Mouse (Mus musculus) thymus, postnatal 36 days (tissue): Measurements from ENCODE around the gene Elob.
A peak's percentile ranks its signal among the peaks of the same experiment; 100 is the strongest.

Source experiments
- DNase-seq, 2 experiments: peaks; one replicate each; pipeline ENCODE4 v3.0.0; 2022; ENCODE audit warnings: mixed read lengths in 2 of 2

Gene Elob

DNA sequence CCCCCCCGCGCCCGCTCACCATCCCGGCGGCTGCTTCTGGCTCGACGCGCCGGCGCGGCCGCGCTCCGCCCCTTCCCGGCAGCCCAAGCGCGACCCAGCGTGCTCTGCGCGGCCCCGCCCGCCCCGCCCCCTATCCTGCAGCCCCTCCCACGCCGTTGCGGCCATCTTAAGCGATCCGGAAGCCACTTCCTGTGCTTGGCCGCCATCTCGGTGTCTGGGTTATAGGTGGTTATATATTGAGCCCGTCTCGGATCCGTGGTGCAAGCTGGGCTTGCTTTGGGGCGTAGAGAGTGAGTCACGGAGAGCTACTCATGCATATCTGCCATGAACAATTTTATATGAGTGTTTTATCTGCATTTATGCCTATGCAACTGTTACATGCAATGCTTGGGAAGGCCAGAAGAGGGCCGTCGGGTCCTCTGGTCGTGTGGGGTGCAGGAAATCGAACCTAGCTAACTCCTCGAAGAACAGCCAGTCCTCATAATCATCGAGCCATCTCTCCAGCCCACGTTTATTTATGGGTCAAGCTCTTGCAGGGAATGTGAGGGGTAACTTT is at the start of gene Elob:
Gene Elob, minus strand, starts transcription at position 73 of the 556 bp plus-strand sequence.
- DNase-seq = peak; percentile 82 to 87

DNA sequence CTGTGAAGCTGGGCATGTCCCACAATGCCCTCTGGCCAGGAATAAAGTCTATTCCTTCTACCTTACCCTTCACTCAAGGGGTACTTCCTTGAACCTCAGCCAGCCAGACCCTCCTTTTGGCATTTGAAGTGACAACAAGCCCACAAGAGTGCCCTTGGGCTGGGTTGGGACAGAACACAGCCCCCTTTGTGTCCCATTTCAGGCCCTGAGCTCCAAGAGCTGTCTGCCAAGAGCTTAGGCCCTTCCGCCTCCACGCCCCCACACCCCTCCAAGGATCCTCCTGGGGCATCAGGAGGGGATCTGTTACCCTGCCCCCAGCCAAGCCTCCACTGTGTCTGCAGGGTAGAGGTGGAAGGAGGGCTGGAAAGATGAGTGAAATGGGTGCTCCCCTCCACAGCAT is 48.2 kb upstream of the Elob start:
- DNase-seq = no peak

DNA sequence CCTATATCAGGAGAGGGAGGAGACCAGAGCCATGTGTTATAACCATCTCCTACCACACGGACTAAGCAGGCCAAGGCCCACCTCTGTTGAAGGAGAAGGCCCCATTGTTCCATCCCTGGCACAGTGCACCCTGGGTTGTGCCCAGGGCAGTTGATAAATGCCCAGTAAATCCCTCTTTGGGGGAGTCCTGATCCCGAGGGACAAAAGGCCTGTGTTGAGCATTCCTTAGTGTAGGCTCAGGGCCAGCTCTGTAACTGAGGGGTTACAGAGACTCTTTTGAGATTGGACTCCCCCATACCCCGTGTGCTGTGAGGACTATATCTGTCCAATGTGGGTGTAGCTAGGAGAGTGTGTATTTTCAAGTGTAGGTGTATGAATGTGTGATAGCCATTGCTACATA is 47.8 kb upstream of the Elob start:
- no peak for DNase-seq

DNA sequence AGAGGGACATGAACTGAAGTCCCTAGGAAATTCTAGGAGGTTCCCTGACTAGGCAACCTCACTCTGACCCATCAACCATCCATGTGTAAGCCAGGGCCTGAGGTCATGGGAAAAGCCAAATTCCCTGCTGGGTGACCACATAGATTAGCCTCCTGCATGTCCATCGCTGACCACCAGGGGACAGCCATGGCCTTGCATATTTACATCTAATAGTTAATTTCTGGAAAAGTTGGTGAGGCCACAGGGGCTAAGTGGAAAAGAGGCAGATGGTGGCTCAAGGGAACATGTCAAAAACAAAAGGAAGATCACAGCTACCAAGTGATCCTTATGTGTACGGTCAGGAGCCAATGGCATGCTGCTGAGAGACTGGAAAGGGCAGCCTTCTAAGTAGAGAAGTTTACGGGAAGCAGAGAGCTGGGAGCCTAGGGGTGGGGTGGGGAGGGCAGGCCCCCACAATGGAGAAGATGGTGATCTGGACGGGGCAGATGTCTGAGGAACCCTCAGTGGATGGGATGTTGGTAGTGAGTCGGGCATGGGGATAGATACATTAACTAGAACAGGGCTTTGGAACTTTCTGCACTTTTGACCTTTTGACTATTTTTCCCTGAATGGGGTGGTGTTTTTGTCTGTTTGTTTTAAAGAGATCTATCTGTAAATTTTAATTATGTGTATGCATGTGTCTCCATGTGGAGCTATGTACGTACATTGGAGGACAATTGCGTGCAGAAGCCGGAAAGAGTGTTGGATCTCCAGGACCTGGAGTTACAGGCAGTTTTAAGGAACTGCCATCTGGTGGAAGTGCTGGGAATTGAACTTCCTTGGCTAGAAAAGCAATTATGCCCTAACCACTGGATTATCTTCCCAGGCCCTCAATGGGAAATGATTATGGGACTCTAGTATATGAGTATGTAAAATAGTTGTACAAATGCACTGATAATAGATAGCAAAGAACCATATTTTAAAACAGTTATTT is 45.2 kb upstream of the Elob start:
- DNase-seq = no peak

DNA sequence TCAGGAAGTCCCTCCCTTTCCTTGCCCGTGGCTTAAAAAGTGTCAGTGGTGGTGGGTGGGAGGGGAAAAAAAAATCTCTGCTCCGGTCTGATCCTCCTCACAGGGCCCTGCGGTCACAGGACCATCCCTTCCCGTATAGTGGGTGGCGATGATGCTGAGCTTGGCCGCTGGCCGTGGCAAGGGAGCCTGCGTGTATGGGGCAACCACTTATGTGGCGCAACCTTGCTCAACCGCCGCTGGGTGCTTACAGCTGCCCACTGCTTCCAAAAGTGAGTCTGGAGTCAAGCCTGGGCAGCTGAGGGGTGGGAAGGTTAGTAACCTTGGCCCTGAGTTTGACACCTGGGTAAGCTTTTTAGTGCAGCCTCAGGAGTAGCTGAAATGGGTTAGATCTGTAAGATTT is 39.6 kb upstream of the Elob start:
- no peak for DNase-seq

DNA sequence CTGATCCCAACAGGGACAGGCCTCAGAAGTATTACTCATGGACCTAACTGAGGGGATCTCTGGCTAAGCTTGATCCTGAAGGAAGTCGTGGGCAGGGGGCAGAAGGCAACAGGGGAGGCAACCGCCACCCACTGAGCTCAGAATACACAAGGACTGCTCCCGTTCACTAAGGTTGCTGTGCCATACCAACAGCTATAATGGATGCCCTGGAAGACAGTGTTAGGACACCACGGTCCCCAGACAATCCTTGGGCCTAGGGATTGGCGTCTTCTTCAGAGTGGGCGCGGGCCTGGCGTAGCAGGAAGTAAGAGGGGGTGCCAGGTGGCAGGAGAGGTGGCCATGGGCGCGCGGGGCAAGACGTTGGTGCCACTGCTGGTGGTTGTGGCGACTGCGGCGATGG is 38.8 kb upstream of the Elob start, which contains the start of gene Prss21:
Gene Prss21, plus strand, starts transcription at position 301 of the 400 bp plus-strand sequence.
- DNase-seq = no peak

DNA sequence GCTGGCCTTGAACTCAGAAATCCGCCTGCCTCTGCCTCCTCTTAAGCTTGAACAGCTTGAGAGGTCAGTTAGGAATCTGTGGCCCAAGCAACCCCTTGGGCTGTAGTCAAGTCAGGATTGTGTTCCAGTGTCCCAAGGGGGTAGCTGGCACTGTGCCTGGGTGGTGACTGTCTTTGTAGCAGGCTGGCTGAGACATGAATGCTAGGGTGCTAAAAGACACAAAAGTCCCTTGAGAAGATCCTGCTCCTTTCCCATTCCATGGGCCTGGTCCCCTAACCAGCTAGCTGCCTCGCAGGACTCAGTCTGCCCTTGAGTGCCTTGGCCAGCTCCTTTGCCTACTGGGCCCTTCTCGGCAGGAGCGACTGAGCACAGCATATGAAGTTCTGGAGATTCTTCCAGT is 34.0 kb upstream of the Elob start:
- no peak for DNase-seq

DNA sequence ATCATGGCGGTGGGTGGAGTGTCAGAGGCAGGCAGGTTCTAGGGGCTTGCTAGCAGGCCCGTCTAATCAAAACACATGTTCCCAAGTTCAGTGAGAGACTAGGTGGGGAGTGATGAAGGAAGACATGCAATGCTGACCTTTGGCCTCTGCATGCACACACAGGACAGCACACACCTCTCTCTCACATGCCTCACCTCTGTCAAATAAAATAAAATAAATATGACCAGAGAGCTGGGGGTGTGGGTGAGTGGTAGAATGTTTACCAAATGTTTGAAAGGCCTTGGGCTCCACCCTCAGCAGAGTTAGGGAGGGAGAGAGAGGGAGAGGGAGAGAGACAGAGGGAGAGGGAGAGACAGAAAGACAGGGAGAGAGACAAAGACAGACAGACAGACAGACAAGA is 29.0 kb upstream of the Elob start:
- DNase-seq = no peak

DNA sequence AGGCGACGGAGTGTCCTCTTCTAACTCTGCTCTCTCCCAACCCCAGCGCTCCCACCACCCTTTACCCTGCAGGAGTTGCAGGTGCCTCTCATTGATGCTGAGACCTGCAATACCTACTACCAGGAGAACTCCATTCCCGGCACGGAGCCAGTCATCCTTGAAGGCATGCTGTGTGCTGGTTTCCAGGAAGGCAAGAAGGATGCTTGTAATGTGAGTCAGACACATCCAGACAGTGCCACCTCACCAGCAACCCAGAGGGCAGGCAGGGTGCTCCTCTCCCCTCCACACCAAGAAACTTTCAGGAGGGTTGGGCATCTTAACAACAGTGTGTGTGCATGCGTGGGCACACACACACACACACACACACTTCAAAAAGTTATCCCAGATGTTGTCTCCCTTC is 28.3 kb upstream of the Elob start:
- no peak for DNase-seq

DNA sequence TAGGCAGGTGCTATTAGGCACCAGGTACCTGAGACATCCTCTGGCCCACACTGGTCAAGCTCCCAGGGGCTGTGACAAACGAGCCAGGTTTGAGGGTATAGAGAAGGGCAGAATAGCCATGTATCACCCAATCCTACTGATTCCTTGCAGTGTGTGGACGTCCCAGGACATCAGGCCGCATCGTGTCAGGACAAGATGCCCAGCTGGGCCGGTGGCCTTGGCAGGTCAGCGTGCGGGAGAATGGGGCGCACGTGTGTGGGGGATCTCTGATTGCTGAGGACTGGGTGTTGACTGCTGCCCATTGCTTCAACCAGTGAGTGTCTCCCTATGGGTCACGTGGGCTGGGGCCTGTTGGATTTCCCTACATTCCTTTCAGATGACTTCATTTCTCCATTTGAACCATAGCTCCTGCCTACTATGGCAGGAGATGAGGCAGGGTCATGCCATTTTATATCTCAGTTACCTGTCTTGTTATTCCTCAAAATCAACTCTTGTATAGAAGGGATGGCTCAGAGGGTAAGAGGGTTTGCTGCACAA is 25.4 kb upstream of the Elob start:
- no peak for DNase-seq

DNA sequence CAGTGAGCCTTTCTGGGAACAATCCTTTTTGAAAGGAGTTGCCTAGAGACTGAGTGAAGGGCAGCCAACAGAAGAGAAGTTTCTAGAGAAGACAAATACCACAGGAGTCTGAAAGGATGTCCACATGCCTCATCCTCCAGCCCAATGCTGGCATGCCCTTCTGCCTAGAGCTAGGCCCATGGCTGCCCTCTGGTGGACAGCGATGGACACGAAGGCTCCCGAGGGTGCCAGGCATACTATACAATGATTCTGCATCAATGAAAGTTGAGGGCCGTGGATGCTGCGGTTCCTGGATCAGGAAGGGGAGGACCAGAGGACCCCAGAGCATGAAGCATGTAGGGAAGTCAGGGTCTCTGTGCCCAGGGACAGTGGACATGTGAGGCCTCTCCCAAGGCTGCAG is 24.4 kb upstream of the Elob start:
- DNase-seq = peak; percentile 60 to 65

DNA sequence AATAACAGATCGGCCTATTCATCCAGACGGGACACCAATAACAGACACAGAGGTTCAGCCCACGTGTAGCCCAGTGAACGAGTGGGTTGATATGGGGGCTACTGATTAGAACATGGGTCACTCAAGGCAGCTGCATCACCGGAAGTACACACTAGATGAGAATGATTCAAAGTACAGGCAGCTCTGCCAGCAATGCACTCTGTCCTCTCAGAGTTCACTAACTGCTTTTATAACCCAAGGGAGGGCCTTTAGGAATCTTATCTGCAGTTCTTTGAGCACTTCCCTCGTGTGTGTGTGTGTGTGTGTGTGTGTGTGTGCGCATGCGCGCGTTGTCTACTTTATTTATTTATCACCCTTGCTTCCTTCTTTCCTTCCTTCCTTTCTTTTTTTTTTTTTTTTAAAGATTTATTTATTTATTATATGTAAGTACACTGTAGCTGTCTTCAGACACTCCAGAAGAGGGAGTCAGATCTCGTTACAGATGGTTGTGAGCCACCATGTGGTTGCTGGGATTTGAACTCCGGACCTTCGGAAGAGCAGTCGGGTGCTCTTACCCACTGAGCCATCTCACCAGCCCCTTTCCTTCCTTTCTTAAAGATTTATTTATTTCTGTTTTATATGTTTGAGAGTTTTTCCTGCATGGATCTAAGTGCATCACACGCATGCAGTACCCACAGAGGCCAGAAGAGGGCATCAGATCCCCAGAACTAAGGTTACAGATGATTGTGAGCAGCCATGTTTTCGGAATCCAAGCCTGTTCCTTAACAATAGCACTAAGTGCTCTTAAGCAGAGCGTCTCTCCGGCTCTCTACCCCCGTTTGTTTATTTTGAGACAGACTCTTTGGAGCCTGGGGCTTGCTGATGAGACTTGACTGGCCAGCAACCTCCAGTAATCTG is 22.2 kb upstream of the Elob start:
- peak; percentile 44 to 61 for DNase-seq

DNA sequence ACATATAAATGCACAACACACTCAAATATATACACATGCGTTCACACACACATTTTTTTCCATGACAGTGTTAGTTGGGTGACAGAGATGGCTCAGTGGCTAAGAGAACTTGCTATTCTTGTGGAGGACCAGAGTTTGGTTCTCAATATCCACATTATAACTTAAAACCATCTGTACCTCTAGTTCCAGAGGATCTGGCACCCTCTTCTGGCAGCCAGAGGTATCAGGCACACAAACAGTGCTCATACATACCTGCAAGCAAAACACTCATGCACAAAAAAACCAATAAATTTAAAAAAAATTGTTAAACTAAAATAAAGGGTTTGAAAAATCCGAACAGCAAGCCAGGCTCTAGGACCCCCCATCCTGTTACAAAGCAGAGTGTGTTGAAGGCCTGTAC is 21.1 kb upstream of the Elob start:
- DNase-seq = no peak

DNA sequence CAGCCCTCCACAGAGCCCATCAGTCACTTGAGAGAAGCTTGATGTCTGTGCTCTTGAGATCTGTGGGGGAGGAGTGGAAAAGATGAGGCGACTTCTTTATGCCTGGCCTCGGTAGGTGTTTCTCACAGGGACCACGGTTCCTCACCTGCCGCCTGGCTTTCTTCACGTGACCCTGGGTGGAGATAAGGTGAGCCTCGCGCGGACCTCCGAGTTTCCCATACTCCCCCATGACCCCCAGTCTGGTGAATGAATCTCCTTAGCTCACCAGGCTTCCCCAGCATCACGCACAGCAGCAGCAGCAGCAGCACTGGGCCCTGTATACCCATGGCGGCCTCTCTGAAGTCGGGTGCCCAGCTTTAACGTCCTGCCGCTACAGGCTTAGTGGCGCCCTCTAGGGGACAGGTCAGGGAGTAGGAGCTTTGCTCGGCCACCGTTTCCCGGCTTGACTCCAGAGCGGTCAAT is 14.9 kb upstream of the Elob start, which contains the start of the genes Prss32 and Prss41:
Gene Prss32, plus strand, starts transcription at position 44 of the 462 bp plus-strand sequence.
Gene Prss41, minus strand, starts transcription at position 361 of the 462 bp plus-strand sequence.
- DNase-seq = peak; percentile 61

DNA sequence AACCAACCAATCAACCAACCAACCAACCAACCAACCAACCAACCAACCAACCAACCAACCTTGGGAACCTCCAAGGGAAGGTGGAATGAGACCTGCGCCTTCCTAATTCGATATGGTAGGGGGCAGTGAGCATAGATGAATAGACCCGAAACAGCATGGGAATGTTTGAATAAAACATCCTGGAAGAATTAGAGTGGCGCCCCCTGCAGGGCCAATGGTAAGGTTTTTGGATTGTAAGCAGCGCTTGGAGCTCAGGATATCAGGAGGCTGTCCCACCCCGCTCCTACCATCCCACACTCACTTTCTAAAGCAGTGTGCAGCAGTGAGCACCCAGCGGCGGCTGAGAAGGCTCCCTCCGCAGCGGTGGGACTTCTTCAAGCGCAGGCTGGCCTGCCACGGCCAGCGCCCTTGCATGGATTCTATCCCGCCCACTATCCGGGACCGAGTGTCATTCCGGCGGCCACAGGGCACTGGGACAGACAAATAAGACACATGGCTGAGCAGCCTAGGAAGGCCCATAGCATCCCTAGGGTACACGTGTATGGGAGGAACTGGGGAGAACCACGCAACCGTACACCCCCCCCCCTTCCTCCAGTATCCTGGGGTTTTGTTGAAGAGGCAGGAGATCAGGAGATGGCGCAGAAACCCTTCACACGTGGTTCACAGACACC is 14.3 kb upstream of the Elob start:
- no peak for DNase-seq

DNA sequence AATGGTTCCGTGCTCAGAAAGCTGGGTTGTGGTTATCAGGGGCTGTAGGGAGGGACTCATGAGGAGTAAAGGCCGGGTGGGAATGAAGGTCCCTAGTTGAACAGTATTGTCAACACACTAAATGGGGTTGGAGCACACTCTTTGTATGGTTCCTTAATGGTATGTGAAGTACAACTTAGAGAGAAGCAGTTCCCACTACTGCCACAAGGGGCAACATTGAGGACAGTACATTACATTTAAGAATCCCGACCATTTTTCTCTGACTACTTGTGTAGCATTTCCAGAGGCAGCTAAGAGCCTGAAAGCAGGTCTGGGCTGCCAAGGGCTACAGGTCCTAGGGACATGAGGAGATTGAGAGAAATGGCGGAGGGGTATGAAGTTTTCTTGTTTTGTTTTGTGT is 12.2 kb upstream of the Elob start:
- peak; percentile 41 to 60 for DNase-seq

DNA sequence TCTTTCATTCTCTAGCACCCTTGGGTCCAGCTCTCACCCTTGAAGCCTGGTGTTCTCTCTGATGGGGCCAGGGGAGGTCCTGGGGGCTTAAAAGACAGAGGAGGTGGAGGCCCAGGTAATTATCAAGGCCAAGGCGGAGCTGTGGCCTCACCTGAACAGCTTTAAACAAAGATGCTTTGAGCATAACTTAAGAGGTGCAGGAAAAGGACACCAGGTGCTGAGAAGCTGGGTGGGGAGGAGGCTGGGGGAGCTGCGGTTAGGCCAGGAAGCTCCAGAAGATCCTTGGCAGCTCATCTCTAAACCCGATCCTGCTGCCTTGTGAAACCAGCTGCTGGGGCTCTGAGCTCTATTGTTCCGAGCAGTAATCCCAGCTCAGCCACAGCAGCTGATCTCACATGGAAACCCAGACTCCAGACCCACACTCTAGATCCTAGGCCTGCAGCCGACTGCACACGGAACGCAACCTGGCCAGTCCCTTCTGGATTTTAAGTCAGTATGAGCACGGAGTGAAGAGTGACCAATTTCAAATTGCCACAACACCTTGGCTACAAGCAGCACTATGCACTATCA is 7.2 kb upstream of the Elob start, which contains the start of gene Prss33:
Gene Prss33, minus strand, starts transcription at position 51 of the 570 bp plus-strand sequence.
- DNase-seq = no peak

DNA sequence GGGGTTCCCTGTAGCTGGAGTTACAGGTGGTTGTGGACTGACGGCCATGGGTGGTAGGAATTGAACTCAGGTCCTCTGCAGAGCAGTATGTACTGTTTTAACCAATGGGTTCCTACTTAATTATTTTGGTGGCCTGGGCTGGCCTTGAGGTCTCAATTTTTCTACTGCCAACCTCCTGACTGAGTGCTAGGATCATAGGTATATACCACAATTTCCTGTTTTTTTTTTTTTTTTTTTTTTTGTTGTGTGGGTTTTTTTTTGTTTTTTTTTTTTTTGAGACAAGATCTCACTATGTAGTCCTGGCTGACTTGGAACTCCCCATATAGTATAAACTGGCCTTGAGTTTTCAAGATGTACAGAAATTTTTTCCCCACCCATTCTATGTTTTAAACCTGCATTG is 2.3 kb upstream of the Elob start:
- DNase-seq = no peak

DNA sequence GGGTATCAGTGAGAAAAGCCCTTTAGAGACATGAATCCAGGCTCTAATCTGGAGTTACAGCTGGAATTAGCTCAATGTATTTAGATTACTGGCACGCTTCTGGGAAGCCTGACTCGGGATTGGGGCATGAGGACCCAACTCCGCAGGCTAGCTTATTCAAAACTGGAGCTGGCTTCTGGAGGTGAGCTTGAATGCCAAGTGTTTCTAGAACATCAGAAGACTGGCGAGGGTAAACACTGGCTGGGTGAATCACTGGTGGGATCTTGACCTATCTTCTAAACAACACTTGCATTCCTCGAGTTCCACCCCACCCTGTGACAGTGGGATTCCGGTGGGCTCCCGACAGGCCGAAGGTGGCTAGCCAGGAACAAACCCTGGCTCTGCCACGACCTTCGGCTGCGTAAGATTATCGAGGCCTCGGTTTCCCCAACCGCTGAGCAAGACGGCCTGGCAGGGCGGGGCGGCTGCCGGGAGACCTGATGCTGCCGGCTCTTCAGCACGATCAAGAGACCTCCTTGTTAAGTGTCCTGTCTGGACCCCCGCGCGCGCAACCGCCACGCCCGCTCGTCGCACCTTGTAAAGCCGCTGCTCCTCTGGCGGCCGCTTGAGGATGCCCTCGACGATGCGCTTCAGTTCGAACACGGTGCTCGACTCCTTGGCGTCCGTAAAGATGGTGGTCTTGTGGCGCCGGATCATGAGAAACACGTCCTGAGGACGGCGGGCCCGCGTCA is 500 bp downstream of the Elob start:
- peak; percentile 71 to 77 for DNase-seq

DNA sequence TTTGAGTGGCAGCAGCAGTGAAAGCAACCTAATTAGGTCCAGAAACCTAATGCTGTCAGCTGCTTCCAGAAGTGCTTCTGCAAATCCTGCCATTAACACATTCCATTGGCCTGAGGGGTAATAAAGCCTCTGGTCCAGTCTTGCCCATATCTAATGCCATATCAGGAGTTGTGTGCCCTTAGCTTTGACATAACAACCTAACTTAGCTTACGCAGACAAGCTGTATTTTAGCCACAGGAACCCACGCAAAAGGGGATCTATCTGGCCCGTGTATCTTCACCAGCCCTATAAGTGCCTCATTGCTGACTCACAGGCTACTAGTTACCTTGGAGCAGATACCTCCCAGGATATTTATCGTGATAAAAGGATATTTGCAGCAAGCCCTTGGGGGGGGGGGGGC is 3.3 kb downstream of the Elob start:
- DNase-seq = no peak

DNA sequence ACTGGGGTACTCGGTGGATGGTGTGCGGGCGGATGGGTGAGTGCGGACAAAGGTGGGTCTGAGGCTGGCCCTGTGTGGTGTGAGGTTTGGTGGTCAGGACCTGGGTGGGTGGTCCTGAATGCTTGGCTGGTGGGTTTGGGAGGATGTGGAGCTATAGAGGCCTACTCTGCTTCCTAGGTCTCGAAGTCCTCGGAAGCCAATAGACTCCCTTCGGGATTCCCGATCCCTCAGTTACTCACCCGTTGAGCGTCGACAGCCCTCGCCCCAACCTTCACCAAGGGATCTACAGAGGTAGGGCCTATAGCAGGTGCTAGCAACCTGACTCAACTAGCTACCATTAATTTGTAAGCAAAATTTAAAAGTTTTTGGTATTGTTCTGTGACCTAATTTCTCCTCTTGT is 5.3 kb downstream of the Elob start:
- no peak for DNase-seq
